Mouse (Mus musculus) heart, embryonic 12.5 days (tissue): ENCODE data around the gene Efna2. TPM values are rescaled to one million over a fixed set of nuclear protein-coding genes. Genes with fewer than 3 reads are reported as not detected.

ENCODE experiments used
- ATAC-seq: fragments of 200-750 bp; cut with Nextera tagmentation; 2 replicates; pipeline ENCODE4 v1.8.0; 2017; ENCODE audit warnings: moderate TSS enrichment, moderate library complexity; ENCODE audit not compliant: insufficient number of reproducible peaks, low FRiP score
- H3K27ac ChIP-seq: fragments of 300-500 bp; sonication (generic); 2 replicates; pipeline ENCODE4 v1.5.1; 2016; ENCODE audit warnings: mild to moderate bottlenecking, moderate library complexity; ENCODE audit not compliant: poor library complexity, severe bottlenecking
- H3K27me3 ChIP-seq: fragments of 300-500 bp; sonication (generic); replicated peaks from 2 replicates; pipeline ENCODE4 v1.6.1; 2016; ENCODE audit warnings: mild to moderate bottlenecking, moderate library complexity
- H3K36me3 ChIP-seq: fragments of 300-500 bp; sonication (generic); 2 replicates; pipeline ENCODE4 v1.6.1; 2016; ENCODE audit warnings: mild to moderate bottlenecking, moderate library complexity
- H3K4me1 ChIP-seq: fragments of 300-500 bp; sonication (generic); replicated peaks from 2 replicates; pipeline ENCODE4 v1.6.1; 2016; ENCODE audit warnings: mild to moderate bottlenecking
- H3K4me2 ChIP-seq: fragments of 300-500 bp; sonication (generic); 2 replicates; pipeline ENCODE4 v1.6.1; 2016; ENCODE audit warnings: mild to moderate bottlenecking, moderate library complexity
- H3K4me3 ChIP-seq: fragments of 300-500 bp; sonication (generic); 2 replicates; pipeline ENCODE4 v1.5.1; 2016; ENCODE audit warnings: mild to moderate bottlenecking
- H3K9ac ChIP-seq: fragments of 300-500 bp; sonication (generic); 2 replicates; pipeline ENCODE4 v1.6.1; 2016; ENCODE audit warnings: mild to moderate bottlenecking, moderate library complexity
- H3K9me3 ChIP-seq: fragments of 300-500 bp; sonication (generic); replicated peaks from 2 replicates; pipeline ENCODE4 v1.6.1; 2016; ENCODE audit warnings: mild to moderate bottlenecking, moderate library complexity
- WGBS: fragments of 180-500 bp; shearing (Covaris S2); methylation state at CpG from one replicate; pipeline ENCODE4 v1.1.7; 2016; 5-methylcytosine and 5-hydroxymethylcytosine counted together
- polyA plus RNA-seq: library from polyadenylated mRNA; unstranded; fragments of >200 nt; fragmentation: Nextera tagmentation; extraction: Ambion mirVana; gene quantifications from 2 replicates; pipeline ENCODE4 v1.2.1, GENCODE M21; 2016

Gene Efna2
- polyA plus RNA-seq, 1 experiment from 2014 or later, result 16.6 TPM

GRCm38 (mm10) chr10:80150226-80151210 lies 28.8 kb upstream of the Efna2 start:
- WGBS, result under 1% methylated on average over 56 of the region's 71 CpGs
- H3K36me3 ChIP-seq, result peaks cover 70% of the 10 kb centered on the region

GRCm38 (mm10) chr10:80151211-80152034 lies 27.9 kb upstream of the Efna2 start:
- Histone ChIP-seq H3K4me2 (peak overlapping the region; percentile 87), H3K4me1 (peaks cover 65% of the 10 kb centered on the region), H3K36me3 (peaks cover 70% of the 10 kb centered on the region), H3K4me3 (peak overlapping the region; percentile 90), H3K9me3 (no peaks in the 10 kb centered on the region), H3K9ac (peak overlapping the region; percentile 100), H3K27me3 (no peaks in the 10 kb centered on the region), H3K27ac (peak overlapping the region; percentile 98)
- WGBS, result 4% methylated on average over 24 of the region's 26 CpGs
- no peak for ATAC-seq

More at GRCm38 (mm10) chr10:80150226-80151210, 28.8 kb upstream of the Efna2 start:
- H3K27me3 ChIP-seq, result no peaks in the 10 kb centered on the region
- peak overlapping the region; percentile 90 for H3K4me3 ChIP-seq
- H3K9ac ChIP-seq, result peak overlapping the region; percentile 100
- H3K27ac ChIP-seq, result peak overlapping the region; percentile 98
- ATAC-seq, result no peak
- no peaks in the 10 kb centered on the region for H3K9me3 ChIP-seq
- peaks cover 65% of the 10 kb centered on the region for H3K4me1 ChIP-seq
- peak overlapping the region; percentile 87 for H3K4me2 ChIP-seq

- no peak for ATAC-seq
- peak overlapping the region; percentile 90 for H3K4me3 ChIP-seq
- H3K9me3 ChIP-seq, result no peaks in the 10 kb centered on the region
- peak overlapping the region; percentile 98 for H3K27ac ChIP-seq
- peak overlapping the region; percentile 87 for H3K4me2 ChIP-seq
- H3K36me3 ChIP-seq, result peaks cover 75% of the 10 kb centered on the region
- H3K27me3 ChIP-seq, result no peaks in the 10 kb centered on the region
- peaks cover 65% of the 10 kb centered on the region for H3K4me1 ChIP-seq
- 12% methylated on average over 15 of the region's 15 CpGs for WGBS
- peak overlapping the region; percentile 100 for H3K9ac ChIP-seq
These were observed 27.0 kb upstream of the Efna2 start for GRCm38 (mm10) chr10:80152071-80152872.

- H3K36me3 ChIP-seq, result peaks cover 79% of the 10 kb centered on the region
- peaks cover 64% of the 10 kb centered on the region for H3K4me1 ChIP-seq
These were observed 26.4 kb upstream of the Efna2 start for GRCm38 (mm10) chr10:80152873-80153260.

GRCm38 (mm10) chr10:80153713-80154112 lies 25.6 kb upstream of the Efna2 start:
- peak overlapping the region; percentile 100 for H3K9ac ChIP-seq
- H3K4me1 ChIP-seq, result peaks cover 71% of the 10 kb centered on the region
- ATAC-seq, result no peak
- H3K27ac ChIP-seq, result peak overlapping the region; percentile 98
- no peak overlapping the region for H3K4me3 ChIP-seq
- H3K4me2 ChIP-seq, result peak overlapping the region; percentile 87; the same call in 1 of the 2 replicates
- WGBS, result 86% methylated on average over 19 of the region's 19 CpGs
- no peaks in the 10 kb centered on the region for H3K27me3 ChIP-seq
- H3K36me3 ChIP-seq, result peaks cover 80% of the 10 kb centered on the region
- H3K9me3 ChIP-seq, result no peaks in the 10 kb centered on the region

More at GRCm38 (mm10) chr10:80152873-80153260, 26.4 kb upstream of the Efna2 start:
- H3K9ac ChIP-seq, result peak overlapping the region; percentile 100
- peak overlapping the region; percentile 98 for H3K27ac ChIP-seq
- ATAC-seq, result no peak
- peak overlapping the region; percentile 87 for H3K4me2 ChIP-seq
- WGBS, result 27% methylated on average over 3 of the region's 3 CpGs
- H3K4me3 ChIP-seq, result peak overlapping the region; percentile 90
- H3K9me3 ChIP-seq, result no peaks in the 10 kb centered on the region
- no peaks in the 10 kb centered on the region for H3K27me3 ChIP-seq

- H3K4me2 ChIP-seq, result no peak overlapping the region
- no peaks in the 10 kb centered on the region for H3K27me3 ChIP-seq
- ATAC-seq, result no peak
- peaks cover 78% of the 10 kb centered on the region for H3K4me1 ChIP-seq
- peak overlapping the region; percentile 100; the same call in 1 of the 2 replicates for H3K9ac ChIP-seq
- 84% methylated on average over 7 of the region's 7 CpGs for WGBS
- H3K9me3 ChIP-seq, result no peaks in the 10 kb centered on the region
- 0 out of 2 replicates have a peak overlapping the region, but pooled peaks have one; percentile 0 for H3K4me3 ChIP-seq
- H3K36me3 ChIP-seq, result peaks cover 81% of the 10 kb centered on the region
- peak overlapping the region; percentile 98; the same call in 1 of the 2 replicates for H3K27ac ChIP-seq
These were observed 24.9 kb upstream of the Efna2 start for GRCm38 (mm10) chr10:80154384-80154783.

- peak overlapping the region; percentile 19 for H3K27ac ChIP-seq
- no peaks in the 10 kb centered on the region for H3K27me3 ChIP-seq
- no peak overlapping the region for H3K4me3 ChIP-seq
- H3K4me2 ChIP-seq, result no peak overlapping the region
- WGBS, result 48% methylated on average over 1 of the region's 1 CpGs
- H3K36me3 ChIP-seq, result peaks cover 74% of the 10 kb centered on the region
- ATAC-seq, result no peak
- peaks cover 83% of the 10 kb centered on the region for H3K4me1 ChIP-seq
- no peaks in the 10 kb centered on the region for H3K9me3 ChIP-seq
- peak overlapping the region; percentile 100 for H3K9ac ChIP-seq
These were observed 24.0 kb upstream of the Efna2 start for GRCm38 (mm10) chr10:80155277-80155676.

GRCm38 (mm10) chr10:80156002-80156751 lies 23.1 kb upstream of the Efna2 start:
- H3K9me3 ChIP-seq, result no peaks in the 10 kb centered on the region
- no peaks in the 10 kb centered on the region for H3K27me3 ChIP-seq
- H3K4me2 ChIP-seq, result no peak overlapping the region
- H3K27ac ChIP-seq, result peak overlapping the region; percentile 97
- 83% methylated on average over 29 of the region's 29 CpGs for WGBS
- H3K36me3 ChIP-seq, result peaks cover 67% of the 10 kb centered on the region
- no peak for ATAC-seq
- peak overlapping the region; percentile 45 for H3K9ac ChIP-seq
- H3K4me3 ChIP-seq, result no peak overlapping the region
- H3K4me1 ChIP-seq, result peaks cover 92% of the 10 kb centered on the region

GRCm38 (mm10) chr10:80156752-80157053 lies 22.6 kb upstream of the Efna2 start:
- Histone ChIP-seq H3K36me3 (peaks cover 62% of the 10 kb centered on the region), H3K9ac (peak overlapping the region; percentile 45)
- WGBS, result 55% methylated on average over 7 of the region's 7 CpGs

More at GRCm38 (mm10) chr10:80156752-80157053, 22.6 kb upstream of the Efna2 start:
- no peaks in the 10 kb centered on the region for H3K27me3 ChIP-seq
- H3K9me3 ChIP-seq, result no peaks in the 10 kb centered on the region
- H3K4me1 ChIP-seq, result peaks cover 95% of the 10 kb centered on the region
- no peak overlapping the region for H3K4me2 ChIP-seq
- H3K27ac ChIP-seq, result peak overlapping the region; percentile 97
- H3K4me3 ChIP-seq, result no peak overlapping the region
- no peak for ATAC-seq
